Mouse (Mus musculus) megakaryocyte progenitor cell, adult 5-6 weeks (primary cell): ENCODE measurements around the gene Zar1. TPM values are rescaled to one million over a fixed set of nuclear protein-coding genes. Genes with fewer than 3 reads are reported as not detected.
"Not testable (repeated sequence)": the region's sequence is repeated elsewhere in the genome, so short reads cannot be mapped to it uniquely, and the experiment has no call there.

Experiments
- ATAC-seq: replicated peaks from 2 replicates; pipeline ENCODE4 v1.8.0; 2016; ENCODE audit warnings: mild to moderate bottlenecking, moderate TSS enrichment, inconsistent platforms; ENCODE audit not compliant: poor library complexity
- total RNA-seq, 2 experiments: library from RNA; stranded (forward) in 1 of 2; stranded (reverse) in 1 of 2; fragments of 157-497, 149-512 nt in 1 of 2; fragments of 200-1000 nt in 1 of 2; gene quantifications; 2 replicates each; pipeline versions ENCODE4 v1.2.3 to v1.2.4; 2015 to 2017

The Zar1 gene
- total RNA-seq (2015), result not detected in 2 replicates
- not detected in 2 replicates for total RNA-seq (2017)

DNA sequence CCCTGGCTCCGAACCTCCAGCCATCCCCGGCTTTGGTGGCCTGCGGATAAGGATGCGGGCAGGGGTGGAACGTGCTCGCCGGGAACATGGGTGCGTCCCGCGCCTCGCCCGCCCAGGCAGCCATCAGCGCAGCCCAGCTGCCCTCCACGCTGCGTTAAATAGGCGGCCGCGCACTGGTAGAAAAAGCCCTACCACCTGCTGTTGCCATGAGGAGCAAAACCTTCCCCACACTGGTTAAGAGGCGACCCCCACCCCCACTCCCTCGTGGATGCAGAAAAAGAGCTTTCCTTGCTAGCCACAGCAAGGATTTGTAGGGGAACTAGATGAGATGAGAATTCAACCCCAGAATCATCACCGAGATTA is at the start of gene Zar1:
Gene Zar1, minus strand, starts transcription at position 285 of the 363 bp plus-strand sequence.
- ATAC-seq, result peak; percentile 23

DNA sequence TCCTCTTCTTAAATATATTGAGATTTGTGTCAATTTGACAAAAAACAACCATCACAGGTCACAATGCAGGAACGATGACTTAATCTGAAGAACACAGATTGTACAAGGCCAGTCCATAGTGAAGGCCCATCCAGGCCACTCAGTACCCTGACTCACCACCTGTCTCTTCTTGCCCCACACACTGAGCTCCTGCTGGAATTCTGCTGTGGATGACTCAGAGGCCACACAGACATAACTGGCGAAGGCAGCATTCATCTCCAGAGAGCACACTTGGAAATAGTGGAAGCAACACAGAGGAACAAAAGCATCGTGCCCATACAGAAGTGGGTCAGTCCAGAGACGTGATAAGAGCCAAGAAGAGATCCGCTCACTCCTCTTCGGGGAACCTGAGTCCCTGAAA is 49.0 kb upstream of the Zar1 start:
- ATAC-seq, result no peak

DNA sequence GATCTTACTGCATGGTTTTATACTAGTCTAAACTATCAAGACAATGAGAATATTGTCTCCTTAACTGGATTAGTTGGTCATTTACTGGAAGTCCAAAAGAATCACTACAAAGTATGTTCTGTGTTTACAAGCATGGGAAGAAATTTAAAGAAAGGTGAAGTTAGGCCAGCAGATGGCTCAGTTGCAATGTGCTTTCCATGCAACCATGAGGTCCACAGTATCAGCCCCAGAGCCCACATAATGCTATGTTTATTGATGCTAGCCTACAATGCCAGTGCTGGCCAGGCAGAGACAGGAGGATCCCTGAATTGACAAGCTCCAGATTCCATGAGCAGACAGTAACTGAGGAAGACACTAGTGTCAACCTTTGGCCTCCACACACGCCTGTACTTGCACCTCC is 40.0 kb upstream of the Zar1 start:
- ATAC-seq, result no peak

DNA sequence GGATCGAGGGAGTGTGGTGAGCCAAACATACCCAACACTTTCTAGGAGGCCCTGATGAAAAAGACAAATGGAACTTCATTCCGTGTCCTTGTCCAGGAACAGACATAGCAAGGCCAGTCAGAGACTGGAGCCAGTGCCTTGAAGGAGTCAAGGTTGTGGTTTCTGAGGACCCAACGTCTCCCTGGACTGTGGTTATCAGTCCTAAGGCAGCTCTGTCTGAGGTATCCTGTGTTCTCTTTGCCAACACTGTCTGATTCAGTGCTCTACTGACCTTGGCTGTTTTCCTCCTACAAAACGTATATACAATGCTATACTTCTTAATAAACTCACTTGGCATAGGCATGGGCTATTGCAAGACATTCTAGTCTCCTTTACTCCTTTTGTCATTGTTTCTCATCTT is 36.4 kb upstream of the Zar1 start:
- ATAC-seq, result 0 out of 2 replicates have a peak, but pooled peaks have one; percentile 29

DNA sequence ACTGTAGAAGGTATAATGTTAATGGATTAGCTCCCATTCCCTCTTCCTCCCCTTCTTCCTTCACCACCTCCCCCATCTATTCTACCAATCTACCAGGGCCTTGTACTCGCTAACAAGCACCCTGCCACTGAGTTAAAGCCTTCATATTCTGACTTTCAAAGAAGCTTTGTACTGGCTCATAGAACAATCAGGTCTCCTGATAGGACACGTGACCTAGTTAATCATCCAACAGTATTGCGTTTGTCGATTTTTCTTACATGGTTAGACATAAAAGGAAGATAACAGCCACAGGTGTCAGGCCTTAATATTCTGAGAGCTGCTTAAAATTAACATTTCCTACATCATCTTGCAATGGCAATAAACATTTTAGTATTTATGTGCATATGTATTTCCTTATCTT is 22.1 kb upstream of the Zar1 start:
- ATAC-seq, result no peak

DNA sequence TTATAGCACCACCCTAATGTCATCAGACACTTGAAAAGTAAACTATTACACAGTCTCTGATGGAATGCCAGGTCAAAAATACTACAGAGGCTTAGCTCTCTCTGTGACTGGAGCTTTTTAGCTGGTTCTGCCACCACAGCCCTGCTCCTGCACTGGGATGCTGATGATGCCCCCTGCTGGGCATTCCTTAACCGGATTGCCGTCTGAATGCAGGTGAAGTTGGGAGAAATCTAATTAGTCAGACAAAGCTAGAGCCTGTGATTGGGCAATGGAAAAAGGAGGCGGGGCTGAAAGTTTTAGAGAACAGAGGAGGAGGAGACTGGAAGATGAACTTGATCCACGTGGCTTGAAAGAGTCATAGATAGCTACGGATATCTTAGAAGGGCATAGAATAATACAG is 20.0 kb upstream of the Zar1 start:
- ATAC-seq, result peak; percentile 96

DNA sequence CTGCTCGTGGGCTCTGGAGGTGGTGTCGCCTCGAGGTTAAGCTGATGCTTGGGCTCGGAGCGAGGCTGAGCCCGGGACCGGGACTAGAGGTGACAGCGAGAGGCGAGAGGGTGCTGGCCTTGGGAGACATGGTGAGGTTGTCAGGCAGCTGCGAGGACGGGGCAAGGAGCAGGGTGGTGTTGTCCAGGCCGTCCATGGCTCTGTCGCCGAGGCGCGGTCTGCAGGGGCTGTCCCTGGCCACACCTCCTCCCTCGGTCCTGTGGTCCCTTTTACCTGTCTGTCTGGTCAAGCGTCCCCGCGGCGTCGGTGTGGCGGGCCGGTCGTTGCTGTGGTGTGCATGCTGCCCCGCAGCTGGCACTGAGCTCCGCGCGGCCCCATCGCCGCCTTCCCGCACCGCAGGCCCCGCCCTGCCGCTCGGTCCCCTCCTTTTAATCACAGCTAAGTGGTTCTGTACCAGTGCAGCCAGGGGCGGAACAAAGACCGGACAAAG is 6.2 kb upstream of the Zar1 start, which contains the start of gene Gm5868:
Gene Gm5868, minus strand, starts transcription at position 360 of the 490 bp plus-strand sequence.
- ATAC-seq, result peak; percentile 32

DNA sequence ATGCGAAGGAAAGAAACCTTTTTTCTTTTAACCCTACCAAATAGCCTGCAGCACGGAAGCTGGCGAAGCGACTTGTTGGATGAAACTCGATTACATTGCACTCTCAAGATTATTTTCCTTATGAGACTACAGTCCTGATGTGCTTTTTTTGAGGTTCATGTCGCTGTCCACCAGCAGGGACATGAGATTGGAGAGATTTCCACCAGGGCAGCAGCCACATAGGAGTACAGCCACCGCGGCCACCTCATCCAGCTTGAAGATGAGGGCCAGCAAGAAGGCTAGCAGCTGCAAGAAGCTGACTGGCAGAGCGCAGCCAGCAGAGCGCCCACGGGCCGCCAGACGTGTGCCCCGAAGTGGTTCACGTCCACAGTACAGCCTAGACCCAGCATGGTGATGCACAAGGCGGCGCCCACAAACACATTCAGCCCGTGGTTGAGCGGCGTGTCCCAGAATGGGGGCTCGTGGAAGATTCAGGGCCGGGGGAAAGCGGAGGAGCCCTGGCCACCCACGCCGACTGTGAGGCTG is 5.7 kb upstream of the Zar1 start:
- ATAC-seq, result 0 out of 2 replicates have a peak, but pooled peaks have one; percentile 19

DNA sequence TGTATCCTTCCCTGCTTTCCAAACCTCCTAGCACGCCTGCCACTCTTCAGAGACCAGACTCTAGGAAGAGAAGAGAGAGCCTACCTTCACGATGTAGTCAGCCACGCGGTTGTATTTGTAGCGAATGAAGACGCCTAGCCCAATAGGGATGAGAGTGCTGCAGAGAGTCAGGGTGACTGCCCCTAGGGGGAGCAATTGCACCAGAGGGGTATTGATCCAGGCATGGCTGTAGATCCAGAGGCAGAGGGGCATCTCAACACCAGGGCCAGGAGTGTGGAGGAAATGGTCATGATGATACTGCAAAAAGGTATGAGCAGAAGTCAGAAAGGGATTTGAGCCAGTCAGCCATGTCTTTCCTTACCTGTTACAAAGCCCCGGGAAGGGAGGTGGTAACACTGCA is 5.1 kb upstream of the Zar1 start:
- ATAC-seq, result peak; percentile 85

DNA sequence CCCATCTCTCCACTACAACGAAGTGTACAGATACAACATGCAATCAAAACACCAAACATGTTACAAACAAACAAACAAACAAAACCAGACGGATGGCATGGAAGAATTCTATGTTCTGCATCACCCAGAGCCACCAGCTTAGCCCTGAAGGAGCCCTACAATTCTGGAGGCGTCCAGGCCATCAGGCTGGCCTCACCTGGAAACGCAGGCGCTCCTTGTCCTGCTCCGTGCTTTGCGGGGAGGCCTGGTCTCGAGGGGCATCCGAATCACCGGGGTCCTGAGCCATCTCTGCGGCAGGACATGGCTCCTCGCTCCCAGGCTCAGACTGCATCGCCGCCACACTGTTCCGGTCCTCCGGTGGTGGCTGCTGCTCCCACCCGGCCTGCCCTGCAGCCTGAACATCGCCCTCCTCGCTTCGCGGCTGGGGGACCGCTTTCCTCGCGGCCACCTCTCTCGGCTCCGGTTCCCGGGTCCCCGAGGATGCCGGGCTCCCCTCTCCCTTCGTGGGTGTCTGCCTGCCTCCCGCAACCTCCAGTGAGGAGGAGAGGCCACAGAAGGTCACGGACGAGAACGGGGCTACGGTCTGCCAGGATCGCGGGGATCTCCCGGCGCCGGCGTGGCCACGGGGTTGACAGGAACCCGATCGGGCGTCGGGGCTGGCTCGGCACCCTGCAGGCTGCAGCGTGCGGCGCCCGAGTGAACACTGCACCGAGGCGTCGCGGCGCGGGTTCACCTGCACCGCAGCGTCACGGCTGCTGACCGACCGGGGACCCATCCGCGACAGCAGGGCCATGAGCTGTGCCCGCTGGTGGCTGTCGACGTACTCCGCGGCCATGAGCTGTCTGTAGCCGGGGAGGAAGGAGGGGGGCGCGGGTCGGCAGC is 725 bp downstream of the Zar1 start:
- ATAC-seq, result peak; percentile 45

DNA sequence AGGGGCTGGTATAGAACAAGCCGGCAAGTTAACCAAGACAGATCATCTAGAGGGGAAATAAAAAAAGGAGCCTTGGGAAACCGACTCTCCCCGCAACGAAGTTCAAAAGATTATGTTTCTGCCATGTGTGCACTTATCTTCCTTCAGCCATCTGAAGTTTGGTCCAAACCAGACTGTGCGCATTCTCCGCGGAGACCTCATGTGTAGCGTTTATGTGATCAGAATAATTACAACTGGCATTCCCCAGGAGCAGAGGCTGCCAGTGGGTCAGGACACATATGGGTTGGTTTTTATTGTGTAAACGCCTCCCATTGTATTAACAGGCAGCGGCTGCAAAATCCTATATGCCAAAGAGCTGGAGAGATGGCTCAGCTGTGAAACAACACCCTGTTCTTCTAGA is 1.5 kb downstream of the Zar1 start:
- ATAC-seq, result not testable (repeated sequence)

DNA sequence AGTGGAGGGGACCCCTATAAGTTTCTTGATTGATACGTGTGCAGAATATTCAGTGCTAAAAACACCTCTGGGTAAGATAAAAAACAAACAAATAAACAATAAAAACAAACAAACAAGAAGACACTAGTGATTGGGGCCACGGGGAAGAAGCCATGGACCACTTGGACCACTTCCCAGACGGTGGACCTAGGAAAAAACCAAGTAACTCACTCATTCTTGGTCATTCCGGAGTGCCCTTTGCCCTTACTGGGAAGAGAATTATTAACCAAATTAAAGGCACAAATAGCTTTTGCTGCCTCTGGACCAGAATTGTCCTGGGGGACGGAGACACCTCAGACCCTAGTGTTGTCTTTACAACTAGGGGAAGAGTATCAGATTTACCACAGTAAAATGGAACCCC is 15.4 kb downstream of the Zar1 start:
- no peak for ATAC-seq

DNA sequence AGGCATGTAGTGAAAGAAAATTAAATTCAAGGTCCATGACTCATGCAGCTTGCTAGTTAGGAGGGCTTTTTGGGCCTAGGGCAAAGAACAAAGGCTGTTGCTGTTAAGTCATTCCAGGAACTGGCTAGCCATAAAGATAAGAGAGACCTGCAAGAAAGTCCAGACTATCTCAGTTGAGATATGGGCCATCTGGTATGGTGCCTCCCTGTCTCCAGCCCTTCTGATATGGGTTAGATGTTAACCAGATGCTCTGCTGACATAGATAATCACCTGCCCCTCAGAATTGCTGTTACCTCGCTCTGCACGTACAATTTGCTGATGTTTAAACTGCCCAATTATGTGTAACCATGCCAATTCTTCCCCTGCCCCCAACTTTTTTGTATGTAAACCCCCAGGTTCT is 17.9 kb downstream of the Zar1 start:
- ATAC-seq, result not testable (repeated sequence)

DNA sequence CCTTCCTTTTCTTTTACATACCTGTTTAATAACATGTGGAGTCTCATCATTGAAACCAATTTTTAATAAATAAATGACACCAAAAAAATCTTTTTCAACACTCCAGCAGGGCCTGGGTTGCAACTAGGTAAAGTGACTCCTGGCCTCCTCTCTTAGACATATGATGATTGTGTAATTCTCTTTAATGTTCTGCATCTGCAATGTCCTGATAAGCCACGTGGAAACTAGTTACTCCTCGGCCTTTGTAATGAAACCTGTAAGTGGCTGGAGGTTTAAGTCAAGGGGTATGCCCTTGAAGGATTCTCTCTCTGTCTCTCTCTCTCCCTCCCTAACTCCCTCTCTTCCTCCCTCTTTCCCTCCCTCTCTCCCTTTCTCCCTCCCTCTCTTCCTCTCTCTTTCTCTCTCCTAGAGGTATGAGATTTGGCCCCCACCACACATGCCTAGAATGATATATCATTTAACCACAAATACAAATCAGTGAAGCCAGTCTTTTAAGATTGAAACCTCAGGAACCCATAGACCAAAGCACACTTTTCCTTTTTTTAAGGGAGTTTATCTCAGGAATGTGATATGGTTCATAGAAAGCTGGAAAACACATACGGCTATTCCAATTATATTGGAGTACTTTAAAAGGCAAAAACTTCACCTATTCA is 20.0 kb downstream of the Zar1 start:
- peak; percentile 49 for ATAC-seq

DNA sequence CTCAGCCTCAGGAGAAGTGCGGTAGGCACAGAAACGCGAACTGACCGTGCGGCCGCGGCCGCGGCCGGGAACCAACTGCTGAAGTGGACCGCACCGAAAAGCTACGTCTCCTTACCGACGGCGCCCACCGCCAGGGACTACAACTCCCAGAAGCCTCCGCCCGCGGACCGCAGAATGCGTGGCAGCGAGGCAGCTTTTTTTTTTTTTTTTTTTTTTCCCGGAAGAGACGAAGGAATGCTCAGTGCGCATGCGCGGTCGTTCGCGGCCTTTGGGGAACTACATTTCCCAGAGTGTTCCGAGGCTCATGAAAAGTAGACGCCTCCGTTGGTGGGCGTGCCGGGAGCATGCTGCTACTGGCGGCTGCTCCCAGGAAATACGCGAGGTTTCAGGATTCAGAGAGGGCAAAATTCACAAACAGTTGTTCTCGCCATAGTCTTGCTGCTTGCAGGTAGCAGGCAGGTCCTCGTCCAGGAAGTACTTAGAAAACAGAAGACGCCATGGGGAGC is 21.5 kb downstream of the Zar1 start, which contains the start of gene Nfxl1:
Gene Nfxl1, minus strand, starts transcription at position 141 of the 506 bp plus-strand sequence.
- peak; percentile 90 for ATAC-seq

DNA sequence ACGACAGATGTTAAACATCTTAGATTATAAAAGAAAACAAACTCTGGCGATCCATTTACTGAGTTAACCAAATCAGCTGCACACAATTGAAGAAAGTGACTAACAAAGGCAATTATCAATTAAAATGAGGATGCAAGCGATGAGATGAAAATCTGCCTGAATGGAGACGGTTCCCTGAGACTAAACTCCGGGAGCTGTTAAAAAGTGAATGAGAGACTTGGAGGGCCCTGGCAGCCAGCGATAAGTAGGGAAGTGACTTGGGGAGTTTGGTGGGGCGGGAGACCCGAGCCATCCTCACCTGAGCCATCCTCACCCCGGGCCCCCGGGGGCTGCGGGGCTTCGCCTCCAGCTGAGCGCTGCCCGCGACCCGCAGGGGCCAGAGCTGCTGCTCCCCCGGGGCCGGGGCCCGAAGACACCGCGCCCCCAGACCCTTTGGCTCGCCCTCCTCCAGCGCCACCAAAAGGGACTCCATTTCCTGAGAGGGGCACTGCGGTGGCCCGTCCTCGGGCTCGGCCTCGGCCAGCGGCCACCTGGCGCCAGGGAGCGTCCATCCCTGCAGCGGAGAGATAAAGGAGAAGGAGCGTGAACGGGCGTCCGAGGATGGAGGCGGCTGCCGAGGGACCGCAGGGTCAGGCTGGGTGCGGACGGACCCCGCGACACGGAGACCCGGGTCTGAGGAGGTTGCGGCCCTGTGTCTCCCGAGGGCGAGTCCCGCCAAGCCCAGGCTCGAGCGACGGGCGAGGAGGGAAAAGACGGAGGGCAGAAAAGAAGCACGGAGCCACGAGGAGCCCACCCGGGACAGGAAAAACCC is 22.1 kb downstream of the Zar1 start:
- peak; percentile 43 for ATAC-seq

DNA sequence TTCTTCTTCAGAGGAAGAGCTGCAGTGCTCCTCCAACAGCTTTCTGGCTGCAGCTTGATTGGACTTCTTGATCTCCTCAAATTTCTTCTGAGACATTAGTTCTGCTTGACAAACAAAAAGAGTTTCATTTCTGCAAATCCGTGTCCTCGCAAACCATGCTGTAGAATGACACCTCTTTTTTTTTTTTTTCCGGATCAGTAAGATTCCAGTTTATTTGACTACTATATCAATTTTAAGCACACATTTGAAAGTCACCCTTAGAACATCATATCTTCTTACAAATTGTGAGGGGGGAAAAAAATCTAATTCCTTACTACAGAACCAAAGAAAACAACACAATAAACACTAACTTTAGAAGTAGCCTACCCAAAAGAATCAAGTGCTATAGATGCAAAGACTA is 24.8 kb downstream of the Zar1 start:
- no peak for ATAC-seq

DNA sequence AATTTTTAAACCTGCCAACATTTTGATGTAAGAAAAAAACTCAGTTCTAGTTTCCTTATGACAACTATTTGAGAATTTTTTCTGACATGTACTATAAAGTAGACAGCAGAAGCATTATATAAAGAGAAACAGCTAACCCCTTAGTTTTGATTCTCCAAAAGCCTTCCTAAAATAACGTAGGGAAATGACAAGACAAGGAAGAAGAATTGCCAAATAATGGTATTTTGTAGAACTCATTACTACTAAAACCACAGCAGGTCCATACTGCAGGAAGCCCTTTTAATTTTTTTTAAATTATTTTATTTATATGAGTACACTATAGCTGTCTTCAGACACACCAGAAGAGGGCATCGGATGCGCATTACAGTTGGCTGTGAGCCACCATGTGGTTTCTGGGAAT is 29.8 kb downstream of the Zar1 start:
- ATAC-seq, result no peak

DNA sequence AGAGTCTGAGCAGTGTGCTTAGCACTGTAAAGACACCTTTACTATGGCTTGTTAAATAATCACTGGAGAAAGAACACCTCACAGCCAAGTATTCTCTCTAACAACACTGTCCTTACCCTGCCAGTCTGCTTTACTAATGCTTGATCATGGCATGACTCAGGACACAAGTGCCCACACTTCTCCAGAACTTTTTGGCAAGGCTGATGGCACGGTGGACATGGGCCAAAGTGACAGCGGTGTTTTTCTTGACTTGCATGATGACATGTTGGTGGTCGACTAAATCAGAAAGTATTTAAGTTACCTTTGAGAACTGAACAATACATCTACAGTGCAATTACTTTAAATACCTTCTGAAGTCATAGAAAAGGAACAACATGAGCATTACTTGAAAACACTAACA is 52.2 kb downstream of the Zar1 start:
- ATAC-seq, result no peak
